Mouse (Mus musculus) intestine, postnatal 0 days (tissue): ENCODE measurements at regions not wholly inside any gene's neighbourhood (a gene's known extent, or its start where the extent isn't known, plus 50 kb on each side); places are given as distances from the start of the nearest gene placed in this dataset.

Experiments
- ATAC-seq: fragments of 200-750 bp; cut with Nextera tagmentation; 2 replicates; pipeline ENCODE4 v1.8.0; 2017; ENCODE audit warnings: mild to moderate bottlenecking, moderate TSS enrichment, moderate library complexity
- H3K27ac ChIP-seq: fragments of 300-500 bp; sonication (generic); 2 replicates; pipeline ENCODE4 v1.5.1; 2014; ENCODE audit warnings: mild to moderate bottlenecking, low read depth, low read length, moderate library complexity
- H3K27me3 ChIP-seq: fragments of 300-500 bp; sonication (generic); replicated peaks from 2 replicates; pipeline ENCODE4 v1.6.1; 2014; ENCODE audit warnings: low read length, mixed read lengths; ENCODE audit not compliant: control insufficient read depth, insufficient read depth
- H3K36me3 ChIP-seq: fragments of 300-500 bp; sonication (generic); 2 replicates; pipeline ENCODE4 v1.6.1; 2014; ENCODE audit warnings: mild to moderate bottlenecking, moderate library complexity; ENCODE audit not compliant: control insufficient read depth, insufficient read depth
- H3K4me1 ChIP-seq: fragments of 300-500 bp; sonication (generic); replicated peaks from 2 replicates; pipeline ENCODE4 v1.6.1; 2014; ENCODE audit warnings: antibody characterized with exemption, low read length, mixed read lengths; ENCODE audit not compliant: control insufficient read depth, insufficient read depth
- H3K4me2 ChIP-seq: fragments of 300-500 bp; sonication (generic); replicated peaks from 2 replicates; pipeline ENCODE4 v1.6.1; 2014; ENCODE audit warnings: low read depth, mild to moderate bottlenecking, moderate library complexity
- H3K4me3 ChIP-seq: fragments of 300-500 bp; sonication (generic); 2 replicates; pipeline ENCODE4 v1.5.1; 2014; ENCODE audit warnings: low read depth, low read length
- H3K9ac ChIP-seq: fragments of 300-500 bp; sonication (generic); 2 replicates; pipeline ENCODE4 v1.6.1; 2014; ENCODE audit warnings: mild to moderate bottlenecking, low read depth, low read length
- H3K9me3 ChIP-seq: fragments of 300-500 bp; sonication (generic); 2 replicates; pipeline ENCODE4 v1.6.1; 2016; ENCODE audit warnings: mixed run types; ENCODE audit not compliant: control insufficient read depth
- CTCF ChIP-seq: sonication (generic); IDR thresholded peaks from 2 replicates; pipeline ENCODE4 v1.5.1; 2016; ENCODE audit warnings: low read depth, mild to moderate bottlenecking, control low read depth, antibody characterized with exemption, moderate library complexity
- WGBS: fragments of 180-500 bp; shearing (Covaris S2); extraction: QIAGEN DNeasy Blood & Tissue Kit; methylation state at CpG from one replicate; pipeline ENCODE4 v1.1.7; 2014; 5-methylcytosine and 5-hydroxymethylcytosine counted together

GRCm38 (mm10) chr10:125743181-125743580 is 222.8 kb upstream of the Lrig3 start:
- H3K27ac ChIP-seq = no peak overlapping the region
- H3K4me3 ChIP-seq = no peak overlapping the region
- 50% methylated on average over 6 of the region's 6 CpGs for WGBS
- H3K9me3 ChIP-seq = no peaks in the 10 kb centered on the region
- no peaks in the 10 kb centered on the region for H3K36me3 ChIP-seq
- H3K4me2 ChIP-seq = no peak overlapping the region
- no peaks in the 10 kb centered on the region for H3K27me3 ChIP-seq
- H3K9ac ChIP-seq = no peak overlapping the region
- no peak for TF ChIP-seq CTCF
- no peaks in the 10 kb centered on the region for H3K4me1 ChIP-seq
- ATAC-seq = no peak

DNA sequence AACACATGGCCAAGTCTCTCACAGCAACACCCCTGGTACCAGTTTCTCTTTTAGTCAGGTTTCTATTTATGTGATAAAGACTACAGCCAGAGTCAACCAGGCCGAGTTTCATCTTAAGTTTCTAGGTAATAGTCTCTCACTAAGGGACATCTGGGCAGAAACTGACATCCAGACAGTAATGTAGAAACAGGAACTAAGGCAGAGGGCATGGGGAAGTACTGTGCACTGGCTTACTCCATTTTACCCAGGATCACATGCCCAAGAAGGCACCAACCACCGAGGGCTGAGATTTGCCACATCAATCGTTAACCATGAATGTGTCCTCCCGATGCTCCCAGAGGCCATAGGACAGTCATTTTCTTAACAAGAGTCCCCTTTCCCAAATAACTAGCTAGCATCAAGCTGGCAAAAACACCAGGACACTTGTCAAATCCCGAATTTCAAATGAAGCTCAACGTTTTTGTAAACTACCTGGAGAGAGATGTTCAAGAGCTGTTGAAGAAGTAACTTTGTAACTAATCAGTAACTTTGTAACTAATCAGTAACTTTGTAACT is 216.9 kb upstream of the Lrig3 start:
- 66% methylated on average over 6 of the region's 6 CpGs for WGBS
- Histone ChIP-seq H3K4me3 (no peak overlapping the region), H3K4me1 (no peaks in the 10 kb centered on the region), H3K9ac (no peak overlapping the region), H3K36me3 (no peaks in the 10 kb centered on the region), H3K27me3 (no peaks in the 10 kb centered on the region), H3K9me3 (no peaks in the 10 kb centered on the region), H3K4me2 (no peak overlapping the region), H3K27ac (no peak overlapping the region)
- no peak for ATAC-seq
- no peak for TF ChIP-seq CTCF

- ATAC-seq = no peak
- Histone ChIP-seq H3K36me3 (no peaks in the 10 kb centered on the region), H3K9ac (no peak overlapping the region), H3K4me1 (no peaks in the 10 kb centered on the region), H3K4me2 (no peak overlapping the region), H3K27ac (no peak overlapping the region), H3K9me3 (no peaks in the 10 kb centered on the region), H3K4me3 (no peak overlapping the region), H3K27me3 (no peaks in the 10 kb centered on the region)
- 62% methylated on average over 10 of the region's 10 CpGs for WGBS
- no peak for TF ChIP-seq CTCF
These were observed 213.3 kb upstream of the Lrig3 start for GRCm38 (mm10) chr10:125752506-125753218.

- WGBS = 90% methylated on average over 3 of the region's 3 CpGs
- H3K27ac ChIP-seq = no peak overlapping the region
- no peak overlapping the region for H3K9ac ChIP-seq
- H3K4me2 ChIP-seq = no peak overlapping the region
- H3K4me1 ChIP-seq = no peaks in the 10 kb centered on the region
- peaks cover 9% of the 10 kb centered on the region; the same call in 1 of the 2 replicates for H3K9me3 ChIP-seq
- no peak overlapping the region for H3K4me3 ChIP-seq
- peak; percentile 29; the same call in 1 of the 2 replicates for TF ChIP-seq CTCF
- H3K27me3 ChIP-seq = no peaks in the 10 kb centered on the region
- H3K36me3 ChIP-seq = no peaks in the 10 kb centered on the region
- ATAC-seq = no peak
These were observed 206.8 kb upstream of the Lrig3 start for GRCm38 (mm10) chr10:125759171-125759570.

DNA sequence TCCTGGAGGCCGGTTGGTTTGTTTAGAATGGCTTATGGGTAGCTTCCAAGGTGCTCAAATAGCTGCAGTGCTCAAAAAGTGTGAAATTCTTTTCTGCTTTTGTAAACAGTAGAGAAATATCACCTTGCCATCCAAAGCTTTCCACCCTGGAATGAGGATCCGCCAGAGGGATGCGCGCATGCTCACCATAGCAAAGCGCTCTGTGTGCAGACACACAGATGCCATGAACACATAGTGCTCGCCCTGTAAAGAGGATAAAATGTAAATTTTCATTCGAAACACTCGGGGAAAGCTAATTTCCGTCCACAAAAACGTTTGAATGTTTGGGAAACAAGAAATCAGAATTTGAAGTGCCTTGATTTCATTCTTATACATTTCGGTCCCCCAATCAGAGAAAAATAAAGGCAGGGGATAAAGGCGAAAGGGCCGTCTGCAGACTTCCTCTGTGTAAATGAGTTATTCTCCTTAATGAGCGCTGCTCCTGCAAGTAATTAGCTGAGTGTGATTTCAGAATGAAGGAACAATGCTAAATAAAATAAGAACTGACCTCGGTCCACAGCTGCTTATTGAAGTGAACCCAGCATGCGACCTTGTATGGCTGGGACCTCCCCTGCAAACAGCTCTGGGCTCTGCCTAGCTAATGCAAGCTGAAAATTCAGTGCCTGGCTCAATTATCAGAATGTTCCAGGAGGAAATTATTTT is 203.4 kb upstream of the Lrig3 start:
- Histone ChIP-seq H3K9ac (no peak overlapping the region), H3K4me3 (no peak overlapping the region), H3K27me3 (no peaks in the 10 kb centered on the region), H3K4me2 (no peak overlapping the region), H3K4me1 (no peaks in the 10 kb centered on the region), H3K36me3 (no peaks in the 10 kb centered on the region), H3K9me3 (peaks cover 9% of the 10 kb centered on the region; the same call in 1 of the 2 replicates), H3K27ac (no peak overlapping the region)
- no peak for ATAC-seq
- WGBS = 88% methylated on average over 16 of the region's 16 CpGs
- no peak for TF ChIP-seq CTCF

DNA sequence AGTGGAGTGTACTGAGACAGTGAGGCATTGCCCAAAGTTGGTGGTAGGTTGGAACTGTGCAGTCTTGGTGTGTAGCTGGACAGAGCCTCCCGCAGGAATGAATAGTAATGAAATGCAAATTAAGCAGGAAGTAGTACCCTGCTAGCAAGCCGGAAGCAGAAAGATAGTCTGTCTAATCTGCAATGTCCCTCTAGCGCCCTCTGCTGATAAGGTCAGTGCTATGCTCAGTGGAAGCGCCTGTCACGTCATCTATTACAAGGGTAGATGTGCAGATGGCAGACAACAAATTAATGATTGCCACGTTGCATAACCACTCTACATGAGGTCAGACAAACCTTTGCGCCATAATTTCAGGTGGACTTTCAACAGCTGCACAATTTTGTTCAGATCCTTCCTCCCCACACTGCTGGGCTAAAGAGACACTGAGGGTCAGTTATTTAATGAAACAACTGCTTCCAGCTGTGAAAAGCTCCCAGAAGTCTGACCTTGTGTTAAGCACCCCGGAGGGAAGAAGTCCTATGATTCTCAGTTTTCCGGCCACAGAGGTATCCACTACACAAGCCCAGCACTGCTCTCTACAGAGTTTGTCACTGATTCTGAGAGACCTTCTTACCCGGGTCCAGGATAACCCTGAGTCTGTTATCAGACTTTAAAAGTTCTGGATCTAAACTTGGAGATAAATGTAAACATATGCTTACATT is 201.4 kb upstream of the Lrig3 start:
- peak; percentile 90 for TF ChIP-seq CTCF
- Histone ChIP-seq H3K9me3 (peaks cover 9% of the 10 kb centered on the region; the same call in 1 of the 2 replicates), H3K4me1 (no peaks in the 10 kb centered on the region), H3K27me3 (no peaks in the 10 kb centered on the region), H3K4me3 (no peak overlapping the region), H3K27ac (peak overlapping the region; percentile 31; the same call in 1 of the 2 replicates), H3K9ac (no peak overlapping the region), H3K36me3 (no peaks in the 10 kb centered on the region), H3K4me2 (no peak overlapping the region)
- 52% methylated on average over 10 of the region's 10 CpGs for WGBS
- peak; percentile 97 for ATAC-seq
